Mouse (Mus musculus): ENCODE results near the gene Kcnip4. TPM values are rescaled to one million over a fixed set of nuclear protein-coding genes. Genes with fewer than 3 reads are reported as not detected.
A peak's percentile ranks its signal among the peaks of the same experiment; 100 is the strongest.

The Kcnip4 gene
- polyA plus RNA-seq, 1 experiment: 0.40 TPM

DNA sequence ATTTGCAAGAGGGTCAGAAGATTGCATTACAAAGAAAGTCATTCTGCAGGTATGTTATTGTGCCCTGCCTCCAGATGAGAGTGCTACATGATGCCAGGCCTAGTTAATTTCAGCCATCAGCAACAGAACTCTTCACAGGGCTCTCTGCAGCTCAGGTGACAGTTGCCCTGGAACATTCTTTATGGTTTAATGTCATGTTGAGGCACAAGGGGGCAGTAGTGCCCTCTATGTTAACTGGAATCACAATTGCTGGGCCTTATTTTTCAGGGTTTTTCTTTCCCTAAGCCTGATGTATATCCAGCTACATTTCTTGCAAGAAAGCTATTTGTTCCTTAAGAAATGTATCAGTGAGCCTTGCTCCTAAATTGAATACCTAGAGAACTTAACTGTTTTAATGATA is 1094.2 kb downstream of the Kcnip4 start:
- no peak overlapping the region for H3K4me3 ChIP-seq (replicated peaks; ENCODE audit: extremely low read depth, low read depth, low read length)
- no peak for DNase-seq
- no peaks in the 10 kb centered on the region for H3K4me1 ChIP-seq (ENCODE audit: control insufficient read depth, insufficient read depth, low read length)
- TF ChIP-seq CTCF (IDR thresholded peaks at IDR 0.05; ENCODE audit: insufficient read depth, low read length) (no peak), POLR2A (IDR thresholded peaks at IDR 0.05; ENCODE audit: borderline replicate concordance, extremely low read depth, low read depth, low read length) (no peak)

DNA sequence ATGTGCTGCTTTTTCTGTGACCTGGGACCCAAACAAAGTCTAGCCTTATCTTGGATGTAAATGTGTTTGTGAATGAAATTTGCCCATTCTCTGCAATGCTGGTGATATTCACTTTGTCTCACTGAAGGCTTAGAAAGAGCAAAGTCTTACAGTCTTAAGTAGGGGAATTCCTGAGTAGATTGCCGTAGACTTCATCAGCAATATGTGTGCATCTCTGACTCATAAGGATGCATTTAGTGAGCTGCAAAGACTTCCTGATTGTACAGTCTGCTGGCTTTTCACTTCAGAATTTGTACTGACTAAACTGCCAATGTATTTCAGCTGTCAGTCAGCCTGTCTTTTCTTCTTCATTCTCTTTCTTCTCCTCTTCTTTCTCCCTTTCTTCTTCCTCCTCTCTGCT is 1102.8 kb downstream of the Kcnip4 start:
- TF ChIP-seq CTCF (IDR thresholded peaks at IDR 0.05; ENCODE audit: insufficient read depth, low read length) (no peak), POLR2A (IDR thresholded peaks at IDR 0.05; ENCODE audit: borderline replicate concordance, extremely low read depth, low read depth, low read length) (no peak)
- H3K4me1 ChIP-seq (ENCODE audit: control insufficient read depth, insufficient read depth, low read length): no peaks in the 10 kb centered on the region
- no peak overlapping the region for H3K4me3 ChIP-seq (replicated peaks; ENCODE audit: extremely low read depth, low read depth, low read length)
- no peak for DNase-seq
- 69% methylated on average over 1 of the region's 1 CpGs for WGBS

DNA sequence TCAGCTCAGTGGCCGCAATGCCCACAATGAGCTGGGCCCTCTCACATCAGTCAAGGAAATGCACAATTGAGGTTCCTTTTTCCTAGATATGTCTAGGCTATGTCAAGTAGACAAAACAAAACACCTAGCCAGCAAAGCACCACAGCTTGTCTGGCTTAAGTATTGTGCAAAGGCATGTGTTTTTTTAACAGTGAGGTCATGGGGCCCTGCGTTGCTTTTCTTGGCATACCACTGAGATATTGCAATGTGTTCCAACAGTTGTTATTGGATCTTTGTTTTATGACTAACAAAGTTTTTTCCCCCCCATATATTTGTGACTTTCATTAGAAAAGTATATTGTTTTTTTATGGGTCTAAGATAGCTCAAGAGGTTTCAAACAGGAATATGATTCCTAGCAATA is 1105.0 kb downstream of the Kcnip4 start:
- no peak for DNase-seq
- WGBS: 80% methylated on average over 2 of the region's 2 CpGs
- no peak overlapping the region for H3K4me3 ChIP-seq (replicated peaks; ENCODE audit: extremely low read depth, low read depth, low read length)
- H3K4me1 ChIP-seq (ENCODE audit: control insufficient read depth, insufficient read depth, low read length): no peaks in the 10 kb centered on the region
- TF ChIP-seq POLR2A (IDR thresholded peaks at IDR 0.05; ENCODE audit: borderline replicate concordance, extremely low read depth, low read depth, low read length): no peak
- TF ChIP-seq CTCF (IDR thresholded peaks at IDR 0.05; ENCODE audit: insufficient read depth, low read length): no peak

DNA sequence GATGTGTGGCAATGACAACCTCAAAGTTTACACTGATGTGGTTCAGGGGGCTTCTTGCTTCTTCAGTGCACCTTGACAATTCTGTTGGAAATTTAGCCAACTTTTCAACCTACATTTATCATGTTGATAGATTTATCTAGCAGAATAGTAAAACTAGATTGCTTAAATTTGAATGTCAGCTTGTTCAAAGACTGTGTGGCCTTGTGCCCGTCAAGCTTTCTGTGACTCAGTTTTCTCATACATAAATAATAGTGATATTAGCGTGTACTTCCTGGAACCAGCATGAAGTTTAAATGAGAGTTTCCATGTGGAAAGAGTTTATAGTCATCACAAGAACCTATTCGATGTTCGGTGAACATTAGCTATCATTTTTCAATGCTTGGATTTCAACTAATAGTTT is 1112.4 kb downstream of the Kcnip4 start:
- no peaks in the 10 kb centered on the region for H3K4me1 ChIP-seq (ENCODE audit: control insufficient read depth, insufficient read depth, low read length)
- no peak for DNase-seq
- 97% methylated on average over 4 of the region's 4 CpGs for WGBS
- TF ChIP-seq CTCF (IDR thresholded peaks at IDR 0.05; ENCODE audit: insufficient read depth, low read length) (no peak), POLR2A (IDR thresholded peaks at IDR 0.05; ENCODE audit: borderline replicate concordance, extremely low read depth, low read depth, low read length) (no peak)
- no peak overlapping the region for H3K4me3 ChIP-seq (replicated peaks; ENCODE audit: extremely low read depth, low read depth, low read length)

DNA sequence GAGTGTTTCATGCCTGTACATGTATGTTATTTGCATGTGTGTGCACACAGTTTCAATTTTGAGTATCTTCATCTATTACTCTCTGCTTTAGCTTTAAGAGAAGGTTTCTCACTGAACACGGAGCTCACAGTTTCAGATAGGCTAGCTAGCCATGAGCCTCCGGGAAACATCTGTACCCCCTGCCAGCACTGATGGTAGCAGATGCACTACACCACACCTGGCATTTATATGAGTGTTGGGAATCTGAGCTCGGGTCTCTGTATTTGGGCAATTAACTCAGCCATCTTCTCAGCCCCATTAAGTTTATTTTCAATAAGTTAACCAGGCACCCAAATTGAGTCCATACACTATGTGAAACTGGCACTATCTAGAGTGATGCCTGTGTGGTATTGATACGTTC is 1113.2 kb downstream of the Kcnip4 start:
- 86% methylated on average over 4 of the region's 4 CpGs for WGBS
- H3K4me1 ChIP-seq (ENCODE audit: control insufficient read depth, insufficient read depth, low read length): no peaks in the 10 kb centered on the region
- no peak for TF ChIP-seq POLR2A (IDR thresholded peaks at IDR 0.05; ENCODE audit: borderline replicate concordance, extremely low read depth, low read depth, low read length)
- TF ChIP-seq CTCF (IDR thresholded peaks at IDR 0.05; ENCODE audit: insufficient read depth, low read length): no peak

DNA sequence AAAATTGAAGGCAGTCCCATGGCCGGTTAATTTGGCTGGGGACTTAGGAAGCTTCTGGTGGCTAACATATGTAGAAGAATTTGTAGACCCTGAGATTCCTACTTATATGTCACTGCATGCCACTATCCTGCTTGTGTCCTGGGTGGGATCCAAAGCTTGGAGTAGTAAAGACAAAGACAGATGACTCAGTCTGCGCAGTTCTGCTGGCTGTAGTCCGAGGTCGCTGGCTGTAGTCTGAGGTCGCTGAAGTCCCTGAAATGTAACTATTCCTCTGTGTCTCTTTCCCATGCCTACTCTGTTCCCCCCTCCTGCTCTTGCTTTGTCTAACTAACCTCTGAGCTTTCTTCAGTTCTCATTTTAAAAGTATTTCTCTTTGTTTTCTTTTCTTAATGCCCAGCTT is 1114.4 kb downstream of the Kcnip4 start:
- H3K4me1 ChIP-seq (ENCODE audit: control insufficient read depth, insufficient read depth, low read length): no peaks in the 10 kb centered on the region
- no peak overlapping the region for H3K4me3 ChIP-seq (replicated peaks; ENCODE audit: extremely low read depth, low read depth, low read length)
- no peak for DNase-seq
- no peak for TF ChIP-seq POLR2A (IDR thresholded peaks at IDR 0.05; ENCODE audit: borderline replicate concordance, extremely low read depth, low read depth, low read length)
- TF ChIP-seq CTCF (IDR thresholded peaks at IDR 0.05; ENCODE audit: insufficient read depth, low read length): no peak
- WGBS: 65% methylated on average over 5 of the region's 5 CpGs

More for the DNA sequence above, 1113.2 kb downstream of the Kcnip4 start:
- H3K4me3 ChIP-seq (replicated peaks; ENCODE audit: extremely low read depth, low read depth, low read length): no peak overlapping the region
- no peak for DNase-seq

DNA sequence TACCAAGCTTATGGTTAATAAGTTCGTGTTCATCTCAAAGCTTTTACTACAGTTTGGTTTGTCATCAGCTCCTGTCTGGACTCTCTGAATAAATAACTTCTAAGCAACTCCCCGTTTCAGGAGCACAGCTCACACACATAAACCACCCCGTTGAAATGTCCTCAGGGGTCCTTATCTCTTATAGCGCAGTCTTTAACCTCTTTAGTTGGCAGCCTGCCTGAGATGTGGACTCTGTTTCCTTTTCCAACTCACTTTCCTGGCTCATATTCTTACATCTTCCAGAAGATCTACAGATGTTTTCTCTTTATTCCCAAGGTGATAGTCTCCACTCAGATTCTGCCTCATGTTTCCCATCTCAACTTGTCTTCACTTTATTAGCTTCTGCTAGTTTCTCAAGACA is 1116.4 kb downstream of the Kcnip4 start:
- no peak overlapping the region for H3K4me3 ChIP-seq (replicated peaks; ENCODE audit: extremely low read depth, low read depth, low read length)
- TF ChIP-seq POLR2A (IDR thresholded peaks at IDR 0.05; ENCODE audit: borderline replicate concordance, extremely low read depth, low read depth, low read length) (no peak), CTCF (IDR thresholded peaks at IDR 0.05; ENCODE audit: insufficient read depth, low read length) (no peak)
- WGBS: 48% methylated on average over 4 of the region's 4 CpGs
- H3K4me1 ChIP-seq (ENCODE audit: control insufficient read depth, insufficient read depth, low read length): no peaks in the 10 kb centered on the region
- DNase-seq: no peak

DNA sequence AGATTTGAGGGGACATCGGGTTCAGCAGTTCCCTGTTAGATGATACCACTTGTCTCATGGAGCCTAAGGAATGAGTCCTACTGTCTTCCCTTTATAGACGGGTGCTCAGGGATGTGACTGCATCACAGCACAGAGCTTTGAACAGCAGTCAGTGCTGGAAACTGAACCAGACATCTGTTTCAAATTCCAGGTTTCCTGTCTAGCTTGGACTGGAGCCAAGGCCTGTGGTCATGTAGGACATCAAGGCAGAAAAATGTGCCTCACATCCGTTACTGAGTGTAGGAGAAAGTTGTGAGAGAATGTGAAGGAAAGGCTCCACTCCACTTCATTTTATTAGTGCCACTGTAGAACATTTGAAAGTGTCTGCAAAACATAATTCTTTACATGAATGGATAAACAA is 1122.2 kb downstream of the Kcnip4 start:
- Histone ChIP-seq H3K4me1 (ENCODE audit: control insufficient read depth, insufficient read depth, low read length) (no peaks in the 10 kb centered on the region), H3K4me3 (replicated peaks; ENCODE audit: extremely low read depth, low read depth, low read length) (no peak overlapping the region)
- 56% methylated on average over 3 of the region's 3 CpGs for WGBS
- no peak for DNase-seq
- TF ChIP-seq CTCF (IDR thresholded peaks at IDR 0.05; ENCODE audit: insufficient read depth, low read length): no peak

DNA sequence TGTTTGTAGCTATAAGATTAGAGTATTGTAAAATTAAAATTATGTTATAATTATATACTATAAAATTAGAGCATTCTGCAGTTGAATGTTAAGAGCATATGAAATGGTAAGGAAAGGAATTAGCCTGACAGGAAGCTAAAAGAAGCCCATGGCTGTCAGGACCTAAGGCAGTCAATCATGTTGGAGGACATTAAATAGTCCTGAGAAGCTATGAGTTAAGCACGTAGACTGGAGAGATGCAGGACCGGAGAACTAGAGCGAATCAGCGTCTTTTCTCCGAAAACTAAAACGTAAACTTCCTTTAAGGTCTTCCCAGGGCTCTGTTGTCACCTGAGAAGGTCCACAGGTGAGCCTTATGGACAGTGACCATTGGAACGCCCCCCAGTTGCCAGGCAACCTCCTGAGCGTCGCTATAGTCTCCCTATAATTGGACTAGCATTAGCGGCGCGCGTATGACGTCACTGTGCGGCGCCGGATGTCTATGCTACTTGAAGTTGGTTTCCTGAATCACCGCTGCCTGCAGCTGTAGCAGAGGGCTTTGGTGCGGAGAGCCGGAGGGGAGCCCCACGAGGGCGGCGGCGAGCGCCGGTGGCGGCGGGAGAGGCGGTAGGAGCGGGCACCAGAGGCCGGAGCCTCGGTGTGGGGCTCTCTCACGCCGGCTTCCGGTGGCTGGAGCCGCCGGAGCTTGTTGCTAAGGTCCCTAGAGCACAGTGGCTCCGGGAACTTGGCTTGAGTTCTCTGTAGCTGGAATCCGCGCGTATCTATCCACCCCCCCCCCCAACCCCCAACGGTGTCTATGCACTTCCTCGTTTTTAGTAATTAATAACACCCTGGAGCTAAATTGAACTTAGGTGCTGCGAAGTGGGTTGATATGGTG is 1152.6 kb downstream of the Kcnip4 start:
- DNase-seq: peak; percentile 94
- TF ChIP-seq POLR2A (IDR thresholded peaks at IDR 0.05; ENCODE audit: borderline replicate concordance, extremely low read depth, low read depth, low read length) (peak; percentile 68; the same call in 1 of the 2 replicates), CTCF (IDR thresholded peaks at IDR 0.05; ENCODE audit: insufficient read depth, low read length) (no peak)
- under 1% methylated on average over 44 of the region's 44 CpGs for WGBS
- Histone ChIP-seq H3K4me3 (replicated peaks; ENCODE audit: extremely low read depth, low read depth, low read length) (peak overlapping the region; percentile 67), H3K4me1 (ENCODE audit: control insufficient read depth, insufficient read depth, low read length) (no peaks in the 10 kb centered on the region; the same call in 1 of the 2 replicates)

DNA sequence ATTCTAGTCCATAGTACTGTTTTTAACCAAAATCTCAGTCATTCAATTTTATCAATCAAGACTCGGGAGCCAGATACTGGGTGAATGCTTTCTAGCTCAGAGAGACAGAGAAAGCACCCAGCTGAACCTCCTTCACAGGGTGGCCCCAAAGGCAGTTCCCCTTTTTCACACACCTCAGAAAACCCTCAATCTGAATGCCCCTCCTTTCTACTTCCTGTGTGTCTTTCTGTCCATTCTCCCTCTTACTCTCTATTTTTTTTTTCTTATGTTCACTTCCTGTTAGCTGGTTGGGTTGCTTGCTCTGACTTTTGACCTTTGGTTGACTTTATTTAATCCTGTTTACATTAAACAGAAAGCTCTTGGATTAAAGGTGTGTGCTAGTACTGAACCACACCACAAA is 1175.4 kb downstream of the Kcnip4 start:
- TF ChIP-seq POLR2A (IDR thresholded peaks at IDR 0.05; ENCODE audit: borderline replicate concordance, extremely low read depth, low read depth, low read length): no peak
- no peak for TF ChIP-seq CTCF (IDR thresholded peaks at IDR 0.05; ENCODE audit: insufficient read depth, low read length)
- Histone ChIP-seq H3K4me1 (ENCODE audit: control insufficient read depth, insufficient read depth, low read length) (no peaks in the 10 kb centered on the region), H3K4me3 (replicated peaks; ENCODE audit: extremely low read depth, low read depth, low read length) (no peak overlapping the region)
- WGBS: 80% methylated on average over 1 of the region's 1 CpGs
- no peak for DNase-seq

All from lung, adult 2 months (tissue).